Mouse (Mus musculus) ovary, adult 18-20 months (tissue): ENCODE data around the gene Tcf7l1.

ENCODE experiments used
- DNase-seq: peaks from one replicate; pipeline ENCODE4 v3.0.0; 2022; ENCODE audit warnings: low spot score, mixed read lengths

Tcf7l1 gene

GRCm38 (mm10) chr6:72787322-72787947, 1.6 kb downstream of the Tcf7l1 start:
- DNase-seq = no peak

GRCm38 (mm10) chr6:72783780-72784179, 5.3 kb downstream of the Tcf7l1 start:
- DNase-seq = no peak

GRCm38 (mm10) chr6:72778779-72779776, 10.0 kb downstream of the Tcf7l1 start:
- DNase-seq = no peak

GRCm38 (mm10) chr6:72777212-72777611, 11.8 kb downstream of the Tcf7l1 start:
- no peak for DNase-seq

- DNase-seq = no peak
Measured at GRCm38 (mm10) chr6:72774275-72774674, 14.8 kb downstream of the Tcf7l1 start.

GRCm38 (mm10) chr6:72769915-72770776, 18.9 kb downstream of the Tcf7l1 start:
- no peak for DNase-seq

GRCm38 (mm10) chr6:72769343-72769742, 19.7 kb downstream of the Tcf7l1 start:
- DNase-seq = no peak

- peak; percentile 34 for DNase-seq
Measured at GRCm38 (mm10) chr6:72768804-72769203, 20.2 kb downstream of the Tcf7l1 start.

GRCm38 (mm10) chr6:72768097-72768496, 21.0 kb downstream of the Tcf7l1 start:
- DNase-seq = no peak

GRCm38 (mm10) chr6:72763616-72764015, 25.4 kb downstream of the Tcf7l1 start:
- DNase-seq = no peak

- no peak for DNase-seq
Measured at GRCm38 (mm10) chr6:72761645-72762044, 27.4 kb downstream of the Tcf7l1 start.

- no peak for DNase-seq
Measured at GRCm38 (mm10) chr6:72758239-72759017, 30.6 kb downstream of the Tcf7l1 start.

GRCm38 (mm10) chr6:72755267-72755889, 33.7 kb downstream of the Tcf7l1 start:
- DNase-seq = no peak

GRCm38 (mm10) chr6:72754215-72754614, 34.8 kb downstream of the Tcf7l1 start:
- DNase-seq = no peak

- DNase-seq = no peak
Measured at GRCm38 (mm10) chr6:72753782-72754181, 35.3 kb downstream of the Tcf7l1 start.

GRCm38 (mm10) chr6:72752824-72753223, 36.2 kb downstream of the Tcf7l1 start:
- DNase-seq = no peak

GRCm38 (mm10) chr6:72751210-72751609, 37.8 kb downstream of the Tcf7l1 start:
- no peak for DNase-seq

GRCm38 (mm10) chr6:72748882-72749437, 40.1 kb downstream of the Tcf7l1 start:
- DNase-seq = no peak

- no peak for DNase-seq
Measured at GRCm38 (mm10) chr6:72748421-72748820, 40.6 kb downstream of the Tcf7l1 start.

- no peak for DNase-seq
Measured at GRCm38 (mm10) chr6:72747814-72748213, 41.2 kb downstream of the Tcf7l1 start.

- DNase-seq = no peak
Measured at GRCm38 (mm10) chr6:72747156-72747555, 41.9 kb downstream of the Tcf7l1 start.
